Mouse (Mus musculus) c-Kit-negative CD71-positive TER-119-positive erythroid progenitor cells, embryonic 14.5 days (primary cell): ENCODE results near the gene Arhgef17.
A peak's percentile ranks its signal among the peaks of the same experiment; 100 is the strongest.

Experiments used
- DNase-seq: peaks from one replicate; pipeline ENCODE4 v3.0.0-alpha.2; 2013; ENCODE audit warnings: low read depth, low spot score

Gene Arhgef17

GRCm38 (mm10) chr7:100931926-100932480, at the start of gene Arhgef17:
Arhgef17 (minus strand) TSS chr7:100932107.
- DNase-seq = no peak

DNA sequence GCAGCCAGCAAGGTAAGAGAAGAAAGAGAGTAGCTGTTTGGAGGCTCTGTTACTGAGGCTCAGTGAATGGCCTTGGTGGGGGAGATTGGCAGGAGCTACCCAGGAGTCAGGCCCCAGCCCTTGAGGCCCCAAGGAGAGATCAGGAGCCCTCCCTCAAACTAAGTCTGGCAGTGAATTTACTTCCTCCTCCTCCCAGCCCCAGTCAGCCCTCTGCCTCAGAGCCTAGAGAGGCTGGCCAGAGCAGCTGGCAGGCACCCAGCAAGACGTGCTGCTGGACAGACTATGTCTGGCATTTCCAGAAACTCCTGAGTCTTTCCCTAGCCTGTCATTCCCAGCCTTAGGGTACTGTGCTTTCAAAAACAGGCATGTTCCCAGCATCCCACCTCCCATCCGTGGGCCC, 47.3 kb upstream of the Arhgef17 start:
- DNase-seq = no peak

DNA sequence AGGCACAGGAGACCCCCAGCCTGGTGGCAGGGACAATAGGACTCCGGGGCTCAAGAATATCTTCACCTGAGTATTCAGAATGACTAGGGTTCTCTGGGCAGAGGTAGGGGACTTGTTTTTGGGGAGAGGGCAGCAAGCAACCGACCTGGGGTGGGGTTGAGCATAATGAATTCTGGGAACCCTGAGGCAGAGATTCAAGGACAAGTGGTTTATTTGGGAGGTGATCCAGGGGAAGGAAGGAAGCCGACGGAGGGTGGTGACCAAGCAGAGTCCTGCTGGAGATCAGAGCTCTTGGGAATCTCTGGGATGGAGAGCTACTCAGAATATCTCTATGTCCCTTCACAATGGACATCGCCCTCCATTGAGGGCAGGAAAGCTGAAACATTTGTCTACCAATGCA, 46.3 kb upstream of the Arhgef17 start:
- no peak for DNase-seq

DNA sequence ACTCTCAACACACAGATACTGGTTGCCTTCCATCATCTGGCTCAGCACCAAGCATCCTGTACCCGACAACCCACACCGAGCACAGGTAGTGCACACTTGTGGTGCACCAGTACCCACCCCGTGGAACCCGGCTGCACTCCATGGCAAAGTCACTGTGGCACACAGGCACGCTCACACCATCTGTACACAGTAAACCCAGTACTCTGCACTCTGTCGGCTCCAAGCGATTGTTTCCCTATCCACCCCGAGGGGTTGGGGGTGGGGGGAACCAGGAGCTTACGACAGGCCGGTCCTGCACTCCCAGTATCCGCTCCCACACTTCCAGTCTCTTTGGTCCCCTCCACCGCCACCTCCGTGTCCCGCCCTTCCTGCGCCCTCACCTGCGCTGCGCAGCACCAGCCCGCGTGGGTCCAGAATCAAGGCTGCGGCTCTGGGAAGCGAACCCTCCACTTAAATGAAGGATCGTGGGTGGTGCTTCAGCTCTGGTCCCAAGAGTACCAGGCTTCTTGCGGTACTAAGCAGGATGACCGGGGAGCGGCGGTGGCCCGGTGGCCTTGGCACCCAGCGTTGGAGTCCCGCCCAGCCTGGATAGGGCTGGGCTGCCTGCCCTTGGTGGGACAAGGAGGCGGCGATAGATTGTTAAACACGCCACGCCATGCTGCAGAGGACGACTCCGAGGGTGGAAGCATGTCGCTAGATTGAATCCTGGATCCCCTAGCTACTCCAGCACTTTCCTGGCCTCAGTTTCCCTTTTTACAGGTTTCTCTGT, 42.4 kb upstream of the Arhgef17 start, which contains the start of gene P2ry6:
P2ry6 (minus strand) TSS at position 515 of the 769 bp plus-strand sequence.
- DNase-seq = no peak

GRCm38 (mm10) chr7:100972875-100973274, 41.0 kb upstream of the Arhgef17 start:
- no peak for DNase-seq

GRCm38 (mm10) chr7:100968874-100969659, 37.2 kb upstream of the Arhgef17 start:
- no peak for DNase-seq

- DNase-seq = no peak
Measured at GRCm38 (mm10) chr7:100968376-100968775, 36.5 kb upstream of the Arhgef17 start.

- DNase-seq = no peak
Measured at GRCm38 (mm10) chr7:100967850-100968249, 35.9 kb upstream of the Arhgef17 start.

- no peak for DNase-seq
Measured at GRCm38 (mm10) chr7:100966014-100966413, 34.1 kb upstream of the Arhgef17 start.

GRCm38 (mm10) chr7:100965079-100965478, 33.2 kb upstream of the Arhgef17 start:
- no peak for DNase-seq

DNA sequence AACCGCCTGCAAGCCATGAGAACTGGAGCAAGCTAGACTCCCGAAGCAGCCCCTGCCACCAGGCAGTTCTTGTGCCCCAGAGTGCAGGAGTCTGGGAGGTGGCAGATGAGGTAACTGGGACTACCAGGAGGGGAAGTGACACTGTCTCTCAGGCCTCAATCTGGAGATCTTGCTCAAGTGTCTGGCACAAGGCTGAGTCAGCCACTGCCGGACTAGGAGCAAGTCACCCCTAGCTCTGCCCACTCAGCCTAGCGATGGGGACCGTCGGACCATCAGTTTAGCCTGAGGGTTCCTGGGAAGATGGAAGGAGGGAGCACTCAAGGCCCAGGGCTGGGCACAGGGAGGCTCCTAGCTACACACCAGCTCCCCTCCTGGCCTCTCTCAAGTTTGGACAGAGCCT, 32.3 kb upstream of the Arhgef17 start:
- DNase-seq = no peak

DNA sequence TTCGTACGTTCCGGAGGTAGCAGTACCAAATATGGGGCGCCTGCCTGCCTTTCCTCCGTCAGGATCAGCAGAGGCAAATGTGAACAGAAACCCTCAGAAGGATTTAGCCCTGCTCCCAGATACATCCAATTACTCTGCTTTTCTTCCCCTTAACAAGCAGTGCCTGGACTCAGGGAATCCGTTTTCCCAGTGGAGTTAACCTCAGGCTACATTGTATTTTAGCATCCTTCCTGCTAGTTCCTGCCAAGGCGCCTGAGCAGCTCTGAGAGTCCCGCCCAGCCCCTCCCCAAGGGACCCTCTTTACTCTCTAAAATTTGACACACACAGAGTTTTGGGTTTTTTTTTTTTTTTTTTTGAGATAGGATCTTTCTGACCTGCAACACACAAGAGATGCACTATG, 31.5 kb upstream of the Arhgef17 start:
- no peak for DNase-seq

DNA sequence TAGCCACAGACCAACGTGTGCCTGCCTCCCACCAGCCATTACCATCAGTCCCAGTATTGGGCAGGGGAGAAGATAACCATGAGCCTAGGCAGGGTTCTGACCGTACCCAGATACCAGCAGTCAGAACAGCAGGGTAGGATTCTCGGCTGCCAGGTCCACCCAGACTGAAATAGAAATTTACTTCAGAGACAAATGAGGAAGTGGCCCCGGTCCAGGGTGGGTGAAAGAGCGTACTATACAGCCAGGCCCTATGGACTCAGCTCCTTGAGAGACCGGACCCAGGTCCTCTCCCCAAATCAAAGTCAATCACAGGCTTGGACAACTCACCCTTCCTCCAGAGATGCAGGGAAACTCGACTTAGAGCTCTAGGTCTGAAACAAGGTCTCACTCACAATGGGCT, 29.2 kb upstream of the Arhgef17 start:
- no peak for DNase-seq

DNA sequence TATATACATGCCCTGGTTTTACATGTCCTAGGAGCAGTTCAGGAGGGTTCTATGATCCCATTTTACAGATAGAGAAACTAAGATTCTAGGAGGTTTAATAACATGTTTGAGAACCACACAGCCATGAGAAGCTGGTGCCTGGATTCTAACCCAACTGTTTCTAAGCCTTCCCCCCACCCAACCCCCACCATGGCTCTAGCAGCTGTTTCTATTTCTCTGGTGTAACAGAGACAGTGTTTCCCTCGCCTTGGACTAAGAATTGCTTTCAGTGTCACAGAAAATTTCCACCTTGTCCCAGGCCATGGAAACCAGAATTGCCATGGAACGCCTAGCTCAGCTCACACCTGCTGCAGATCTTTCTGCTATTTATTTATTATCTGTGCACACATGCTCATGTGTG, 28.6 kb upstream of the Arhgef17 start:
- DNase-seq = no peak

DNA sequence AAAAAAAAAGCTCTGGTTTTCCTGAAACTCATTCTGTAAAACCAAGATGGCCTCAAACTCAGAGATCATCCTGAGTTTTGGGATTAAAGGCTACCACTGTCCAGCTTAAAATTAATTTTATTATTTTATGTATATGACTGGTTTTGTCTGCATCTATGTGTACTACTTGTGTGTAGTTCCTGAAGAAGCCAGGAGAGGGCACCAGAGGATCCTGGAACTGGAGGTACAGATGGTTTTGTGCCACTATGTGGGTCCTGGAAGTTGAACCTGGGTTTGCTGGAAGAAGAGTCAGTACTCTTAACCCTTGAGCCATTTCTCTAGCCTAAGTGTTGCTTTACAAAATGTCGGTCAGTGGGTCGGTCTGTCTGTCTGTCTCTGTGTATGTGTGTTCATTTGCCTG, 26.5 kb upstream of the Arhgef17 start:
- peak; percentile 9 for DNase-seq

GRCm38 (mm10) chr7:100952686-100953085, 20.8 kb upstream of the Arhgef17 start:
- no peak for DNase-seq

GRCm38 (mm10) chr7:100951903-100952302, 20.0 kb upstream of the Arhgef17 start:
- no peak for DNase-seq

DNA sequence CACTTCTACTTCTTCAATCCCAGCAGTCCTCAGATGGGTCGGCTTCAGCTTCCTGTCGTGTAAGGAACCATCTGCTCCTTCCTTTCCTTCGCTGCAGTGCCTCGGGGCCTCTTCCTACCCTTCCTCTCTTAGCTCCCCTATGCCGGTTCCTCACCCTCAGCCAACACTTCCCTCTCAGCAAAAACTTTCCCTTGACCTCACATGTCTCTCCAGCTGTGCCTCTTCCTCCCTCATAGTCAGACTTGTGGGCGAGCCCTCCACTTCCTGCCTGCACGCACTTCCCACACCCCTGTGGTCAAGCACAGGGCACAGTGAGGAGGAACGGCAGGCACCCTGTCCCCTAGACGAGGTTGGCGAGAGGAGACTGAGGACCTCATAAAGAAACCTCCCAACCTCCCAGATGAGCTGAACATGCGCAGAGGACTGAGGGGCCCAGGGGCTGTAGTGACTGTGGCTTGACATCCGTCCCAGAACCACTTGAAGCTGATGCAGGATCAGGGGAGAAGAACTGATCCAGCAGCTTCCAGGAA, 18.6 kb upstream of the Arhgef17 start:
- DNase-seq = no peak

DNA sequence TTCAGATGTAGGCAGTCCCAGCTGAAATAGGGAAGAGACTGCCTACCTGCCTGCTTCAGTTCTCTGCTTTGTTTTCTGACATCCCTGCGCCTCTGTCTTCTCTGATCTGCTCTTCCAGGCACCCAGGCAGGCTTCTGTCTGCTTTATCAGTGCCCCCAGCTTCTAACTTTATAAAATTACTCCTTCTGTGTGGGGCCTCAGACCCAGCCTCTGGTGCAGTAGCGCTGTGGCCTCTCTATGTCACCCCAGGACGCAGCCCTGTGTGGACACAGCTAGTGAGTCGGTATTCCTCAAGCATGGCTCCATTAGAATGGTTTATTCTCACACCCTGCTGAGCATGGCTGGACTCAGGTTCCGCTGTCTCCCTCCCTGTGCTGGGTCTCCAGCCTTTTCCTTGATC, 18.1 kb upstream of the Arhgef17 start:
- no peak for DNase-seq

DNA sequence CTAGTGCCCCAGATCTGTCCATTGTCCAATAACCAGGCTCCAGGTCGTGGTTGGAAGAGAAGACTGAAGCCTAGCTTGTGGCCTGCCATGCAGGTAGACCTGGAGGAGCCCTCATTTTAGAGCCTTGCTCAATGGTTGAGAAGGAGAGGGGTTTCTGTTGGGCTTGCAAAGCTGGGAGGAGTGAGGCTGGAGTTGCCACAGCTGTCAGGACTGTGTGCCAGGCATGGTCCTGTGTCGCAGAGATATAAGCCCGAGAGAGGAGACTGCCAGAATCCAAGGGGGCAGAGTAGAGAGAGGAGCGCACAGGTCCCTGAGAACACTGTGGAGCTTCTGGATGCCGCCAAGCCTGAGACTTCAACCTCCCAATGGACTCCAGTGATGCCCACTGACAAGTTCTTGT, 12.8 kb upstream of the Arhgef17 start:
- no peak for DNase-seq

- no peak for DNase-seq
Measured at GRCm38 (mm10) chr7:100944306-100944705, 12.4 kb upstream of the Arhgef17 start.
